Mouse (Mus musculus): Measurements from ENCODE around the gene Wdcp.

- TF ChIP-seq CTCF (conservative IDR thresholded peaks at IDR 0.05; ENCODE audit: insufficient read depth, insufficient read length, low read depth, low read length) (no peak), POLR2A (IDR thresholded peaks at IDR 0.05; ENCODE audit: low read depth, low read length) (no peak)
Observed at GRCm38 (mm10) chr12:4864338-4864690, 21.2 kb downstream of the Wdcp start.
